Mouse (Mus musculus): ENCODE measurements at regions not wholly inside any gene's neighbourhood (a gene's known extent, or its start where the extent isn't known, plus 50 kb on each side); places are given as distances from the start of the nearest gene placed in this dataset.

DNA sequence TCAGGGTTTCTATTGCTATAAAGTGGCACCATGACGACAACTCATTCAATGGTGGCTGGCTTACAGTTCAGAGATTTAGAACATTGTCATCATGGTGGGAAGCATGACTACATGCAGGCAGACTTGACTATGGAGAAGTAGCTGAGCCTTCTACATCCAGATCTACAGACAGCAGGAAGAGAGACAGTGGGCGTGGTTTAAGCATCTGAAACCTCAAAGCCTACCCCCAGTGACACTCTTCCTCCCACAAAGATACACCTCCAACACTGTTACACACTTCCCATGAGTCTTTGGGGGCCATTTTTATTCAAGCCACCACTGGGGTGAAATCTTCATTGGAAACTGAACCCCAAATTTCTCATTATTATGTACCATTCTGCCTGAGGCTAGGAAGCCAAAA lies 191.0 kb downstream of the Sox4 start:
- no peak for ATAC-seq (replicated peaks; ENCODE audit: low FRiP score, poor library complexity, severe bottlenecking)

DNA sequence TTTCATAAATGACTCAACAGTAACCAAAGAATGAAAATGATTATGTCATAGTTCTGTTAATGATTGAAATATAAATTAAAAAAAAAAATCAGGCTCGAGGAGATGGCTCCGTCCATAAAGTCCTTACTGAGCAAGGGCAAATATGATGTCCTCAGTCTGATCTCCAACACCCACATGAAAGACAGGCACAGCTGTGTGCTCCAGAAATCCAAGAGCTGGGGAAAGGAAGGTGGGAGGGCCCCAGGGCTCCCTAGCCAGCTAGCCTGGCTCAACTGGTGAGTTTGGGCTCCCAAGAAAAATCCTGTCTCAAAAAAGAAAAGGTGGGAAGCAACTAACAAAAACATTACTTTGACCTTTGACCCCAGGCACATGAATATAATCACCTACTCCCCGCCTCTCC lies 194.5 kb downstream of the Sox4 start:
- ATAC-seq (replicated peaks; ENCODE audit: low FRiP score, poor library complexity, severe bottlenecking): no peak

DNA sequence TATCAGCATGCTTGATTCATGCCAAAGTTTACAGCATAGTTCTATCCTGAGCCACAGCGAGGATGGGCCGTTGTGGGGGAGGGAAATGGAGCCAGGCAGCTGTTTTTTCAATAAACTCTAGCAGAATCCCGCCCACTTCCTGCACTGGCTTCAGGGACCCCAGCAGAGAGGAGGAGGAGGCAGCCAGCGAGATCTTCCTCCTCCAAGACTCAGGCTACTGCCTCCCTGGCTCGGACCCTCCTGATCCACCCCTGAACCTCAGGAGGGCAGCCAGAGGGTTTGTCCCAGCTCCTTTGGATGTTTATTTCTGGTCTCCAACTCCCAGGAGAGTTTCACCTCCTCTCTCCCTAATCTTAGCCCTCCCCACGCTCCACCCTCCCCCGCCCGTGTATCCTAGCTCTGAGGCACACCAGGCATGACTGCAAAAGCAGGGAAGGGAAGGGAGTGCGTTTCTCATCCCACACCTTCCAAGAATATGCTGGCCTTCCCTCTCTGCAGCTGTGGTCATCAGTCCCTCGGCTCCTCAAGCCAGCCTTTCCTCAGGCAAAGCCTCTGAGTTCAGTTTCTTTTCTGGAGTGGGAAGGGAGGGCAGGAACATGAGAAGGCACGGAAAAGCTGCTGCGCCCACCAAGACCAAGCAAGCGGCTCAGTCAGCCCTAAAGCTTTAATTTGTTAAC lies 195.5 kb downstream of the Sox4 start:
- ATAC-seq (replicated peaks; ENCODE audit: low FRiP score, poor library complexity, severe bottlenecking): no peak

DNA sequence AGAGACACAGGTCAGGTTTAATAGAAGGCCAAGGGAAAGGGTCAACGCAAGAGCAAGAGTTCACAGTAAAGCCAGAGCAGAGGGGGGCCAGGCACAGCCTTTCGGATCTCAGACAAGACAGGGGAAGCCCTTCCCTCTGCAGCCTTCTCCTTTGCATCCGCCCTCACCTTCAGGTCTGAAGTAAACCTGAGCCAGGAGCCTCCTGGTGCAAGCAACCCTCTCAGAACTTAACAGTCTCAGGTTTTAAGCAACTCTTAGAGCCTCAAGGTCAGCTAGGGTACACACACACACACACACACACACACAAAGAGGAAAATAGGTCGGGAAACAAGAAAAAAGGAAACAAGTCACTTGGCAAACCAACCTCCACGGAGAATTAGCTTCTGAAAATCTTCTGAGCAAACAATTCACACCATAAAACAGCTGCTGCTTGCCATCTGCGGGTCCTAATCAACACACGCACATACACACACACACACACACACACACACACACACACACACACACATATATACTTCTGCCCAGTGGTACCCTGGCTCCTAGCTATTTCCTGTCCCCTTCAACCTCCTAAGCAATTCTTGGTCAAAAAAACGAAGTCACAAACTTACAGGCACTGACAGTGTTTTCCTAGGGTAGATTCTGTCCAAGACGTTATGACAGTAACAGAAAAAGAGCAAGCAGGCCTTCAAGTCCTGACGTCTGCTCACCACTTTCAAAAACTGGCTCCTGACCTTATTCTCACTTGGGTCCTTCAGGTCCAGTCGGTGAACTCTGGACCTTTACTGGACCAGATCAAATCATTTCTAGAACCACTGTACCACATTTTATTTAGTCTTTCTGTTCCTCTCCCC lies 196.4 kb downstream of the Sox4 start:
- no peak for ATAC-seq (replicated peaks; ENCODE audit: low FRiP score, poor library complexity, severe bottlenecking)

DNA sequence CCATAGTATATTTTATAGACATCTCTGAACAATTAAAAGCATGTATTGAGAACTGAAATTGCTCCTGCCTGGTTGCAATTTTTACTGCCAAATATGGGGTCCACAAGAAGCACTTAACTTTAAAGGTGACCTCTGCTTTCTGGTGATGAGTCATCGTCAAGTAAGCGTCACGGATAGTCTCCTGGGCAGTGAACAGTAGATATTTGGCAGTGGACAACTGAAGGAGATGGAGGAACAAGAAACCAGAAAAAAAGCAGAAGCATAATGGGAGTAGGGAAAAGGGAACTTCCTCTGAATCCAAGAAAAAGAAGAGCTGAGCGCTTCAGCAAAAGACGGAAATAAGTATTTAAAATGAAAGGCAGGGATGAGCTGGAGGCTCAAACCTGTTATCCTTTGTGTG lies 199.3 kb downstream of the Sox4 start:
- ATAC-seq (replicated peaks; ENCODE audit: low FRiP score, poor library complexity, severe bottlenecking): no peak

DNA sequence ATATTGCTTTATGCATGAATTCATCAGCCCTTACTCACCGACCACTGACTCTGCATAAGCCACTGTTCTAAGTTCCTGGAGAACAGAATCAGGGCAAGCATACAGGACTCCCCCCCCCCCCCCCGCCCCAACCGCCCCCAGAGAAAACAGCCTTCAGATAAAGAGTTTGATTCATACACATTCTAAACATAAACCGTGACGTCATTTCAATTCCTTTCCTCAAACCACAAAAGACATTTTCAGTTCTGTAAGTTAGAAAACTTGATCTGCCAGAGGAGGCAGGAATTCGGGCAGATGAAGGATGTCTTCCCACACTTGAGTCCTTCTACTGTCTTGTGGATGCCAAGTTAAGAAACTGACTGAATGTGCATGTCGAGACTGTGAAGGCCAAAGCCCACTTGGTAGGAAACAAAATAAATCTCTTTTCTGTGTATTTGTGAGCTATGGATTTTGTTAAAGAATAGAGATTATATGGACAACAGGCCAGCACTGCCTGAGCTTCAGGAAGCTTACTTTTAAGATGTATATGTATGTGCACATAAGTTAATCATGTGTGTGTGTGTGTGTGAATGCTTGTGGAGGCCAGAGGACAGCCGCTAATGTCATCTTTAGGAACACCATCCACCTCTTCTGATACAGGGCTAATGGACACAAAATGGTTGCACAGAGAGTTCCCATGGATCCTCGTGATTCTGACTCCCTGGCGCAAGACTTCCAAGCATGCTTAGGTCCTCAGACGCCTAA lies 202.4 kb downstream of the Sox4 start:
- no peak for ATAC-seq (replicated peaks; ENCODE audit: low FRiP score, poor library complexity, severe bottlenecking)

DNA sequence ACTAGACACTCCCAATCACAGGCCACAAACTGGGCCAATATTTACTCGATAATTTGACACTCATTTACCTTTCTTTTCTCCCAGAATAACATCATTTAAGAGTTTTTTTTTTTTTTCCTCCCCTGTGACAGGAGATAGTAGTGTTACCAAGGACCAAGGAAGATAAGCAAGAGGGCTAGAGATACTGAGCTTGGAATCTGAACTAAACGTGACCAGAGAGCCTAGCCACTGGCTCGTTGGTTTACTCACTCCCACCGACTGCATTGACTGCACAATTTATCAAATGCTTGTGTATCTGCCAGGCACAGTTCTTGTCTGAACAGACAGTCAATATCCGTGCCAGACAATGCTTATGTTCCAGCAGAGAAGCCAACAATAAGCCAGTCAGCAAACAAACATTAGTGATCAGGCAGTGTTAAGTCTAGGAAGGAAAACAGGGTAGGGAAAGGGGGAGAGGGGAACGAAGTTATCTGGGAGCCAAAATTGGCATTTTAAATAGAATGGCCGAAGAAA lies 213.3 kb downstream of the Sox4 start:
- ATAC-seq (replicated peaks; ENCODE audit: low FRiP score, poor library complexity, severe bottlenecking): no peak

DNA sequence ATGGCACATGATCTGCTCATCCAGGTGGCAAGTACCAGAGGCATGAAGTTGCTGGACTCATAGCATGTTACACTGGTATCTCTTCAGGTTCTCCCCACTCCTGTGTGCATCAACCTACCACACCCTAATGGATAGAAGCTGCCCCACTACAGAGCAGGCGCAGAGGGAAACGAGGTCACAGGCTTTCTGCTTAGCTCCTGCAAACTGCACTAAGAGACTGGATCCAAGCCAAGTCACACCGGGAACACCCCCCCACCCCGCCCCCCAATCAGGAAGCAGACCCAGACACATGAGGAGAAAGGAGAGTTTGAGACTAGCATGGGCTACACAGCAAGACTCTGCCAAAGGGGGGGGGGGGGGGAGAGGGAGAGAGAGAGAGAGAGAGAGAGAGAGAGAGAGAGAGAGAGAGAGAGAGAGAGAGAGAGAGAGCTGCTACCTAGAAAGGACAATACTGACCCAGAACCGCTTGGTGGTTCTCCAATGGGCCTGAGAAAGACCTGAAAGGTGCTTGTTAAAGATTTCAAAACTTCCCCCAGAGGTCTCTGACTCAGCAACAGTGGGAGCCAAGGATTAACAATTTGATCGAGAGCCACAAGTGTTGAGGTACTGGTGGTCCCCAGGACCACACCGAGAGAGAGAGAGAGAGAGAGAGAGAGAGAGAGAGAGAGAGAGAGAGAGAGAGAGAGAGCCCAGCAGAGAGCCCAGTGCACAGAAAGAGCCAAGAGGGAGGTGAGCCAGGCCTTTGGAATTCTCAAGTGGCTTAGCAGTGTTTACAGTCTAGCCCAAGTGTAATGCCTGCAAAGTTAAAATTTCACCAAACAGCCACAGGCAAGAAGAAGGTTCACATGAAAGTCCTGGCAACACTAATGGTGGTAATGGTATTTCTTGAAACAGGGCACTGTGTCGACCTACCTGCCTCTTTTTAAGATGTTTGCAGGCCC lies 215.1 kb downstream of the Sox4 start:
- ATAC-seq (replicated peaks; ENCODE audit: low FRiP score, poor library complexity, severe bottlenecking): no peak

DNA sequence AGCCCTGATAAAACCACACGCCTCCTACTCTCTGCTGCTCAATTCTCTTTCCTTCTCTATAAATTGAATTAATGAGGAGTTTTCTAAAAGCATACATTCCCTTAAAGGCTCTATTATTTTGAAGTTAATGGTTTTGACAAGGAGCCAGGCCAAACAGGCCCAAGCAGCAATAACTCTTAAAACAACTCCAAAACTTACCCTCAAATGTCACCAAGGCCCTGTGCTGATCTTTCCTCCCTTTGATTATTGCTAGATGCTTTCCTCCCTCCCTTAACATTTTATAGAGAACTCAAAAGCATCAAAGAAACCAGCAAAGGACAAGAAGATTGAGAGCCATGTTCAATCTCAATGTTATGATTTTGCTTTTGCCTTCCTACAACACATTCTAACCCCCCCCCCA lies 221.0 kb downstream of the Sox4 start:
- no peak for ATAC-seq (replicated peaks; ENCODE audit: low FRiP score, poor library complexity, severe bottlenecking)

DNA sequence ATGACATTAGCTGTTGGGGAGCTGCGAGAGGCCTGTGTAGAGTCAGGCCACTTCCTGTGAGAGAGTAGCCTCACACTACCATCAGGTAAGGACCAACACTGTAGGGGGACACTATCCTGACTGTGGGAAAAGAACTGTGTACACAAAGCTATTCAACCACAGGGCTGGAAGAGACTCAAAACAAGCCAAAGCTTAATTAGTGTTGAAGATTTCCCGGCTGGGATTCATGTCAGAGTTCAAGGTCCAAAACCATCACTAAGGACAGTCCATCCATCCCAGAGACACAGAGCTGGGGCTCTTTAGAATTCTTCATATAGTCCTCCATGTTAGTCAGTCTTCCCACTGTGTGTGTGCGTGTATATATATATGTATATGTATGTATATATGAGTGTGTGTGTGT lies 221.5 kb downstream of the Sox4 start:
- no peak for ATAC-seq (replicated peaks; ENCODE audit: low FRiP score, poor library complexity, severe bottlenecking)

DNA sequence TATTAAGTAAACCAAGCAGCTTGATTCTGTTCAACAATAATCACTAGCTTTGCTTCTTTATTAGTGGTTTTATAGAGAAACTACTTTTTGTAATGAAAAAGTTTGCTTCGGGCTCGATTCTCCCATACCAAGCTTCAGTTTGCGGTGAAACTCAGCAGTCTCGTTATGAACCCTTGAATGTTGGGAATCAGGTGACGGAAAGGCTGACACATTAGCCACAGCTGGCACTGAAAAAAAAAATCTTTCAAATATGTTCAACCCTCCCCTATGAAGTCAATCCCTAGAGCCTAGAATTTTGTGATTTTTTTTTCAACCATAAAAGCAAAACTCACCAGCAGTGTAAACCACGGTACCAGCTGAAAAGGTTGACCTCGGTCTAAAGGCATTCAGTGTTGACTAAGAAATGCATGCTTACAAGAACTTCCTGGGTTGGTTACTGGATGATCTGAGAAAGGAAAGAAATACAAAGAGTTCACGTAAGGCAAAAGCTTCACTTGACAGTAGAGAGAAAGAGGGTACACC lies 223.4 kb downstream of the Sox4 start:
- ATAC-seq (replicated peaks; ENCODE audit: low FRiP score, poor library complexity, severe bottlenecking): no peak

DNA sequence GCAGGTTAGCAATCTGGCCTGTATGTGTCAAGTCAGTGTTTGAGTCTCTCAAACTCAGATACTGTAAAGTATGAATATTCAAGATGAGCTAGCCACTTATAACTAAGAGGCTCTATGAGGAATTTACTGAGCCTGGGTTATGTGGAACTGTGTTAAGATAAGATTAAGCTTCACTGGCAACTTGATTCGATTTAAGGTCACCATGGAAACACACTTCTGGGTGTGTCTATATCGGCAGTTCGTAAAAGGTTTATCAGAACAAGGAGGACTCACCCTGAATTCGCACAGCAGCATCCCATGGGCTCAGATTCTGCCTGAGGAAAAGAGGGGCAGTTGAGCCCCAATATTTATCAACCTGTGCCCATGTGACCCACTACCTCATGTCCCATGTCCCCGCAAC lies 224.7 kb downstream of the Sox4 start:
- ATAC-seq (replicated peaks; ENCODE audit: low FRiP score, poor library complexity, severe bottlenecking): no peak

DNA sequence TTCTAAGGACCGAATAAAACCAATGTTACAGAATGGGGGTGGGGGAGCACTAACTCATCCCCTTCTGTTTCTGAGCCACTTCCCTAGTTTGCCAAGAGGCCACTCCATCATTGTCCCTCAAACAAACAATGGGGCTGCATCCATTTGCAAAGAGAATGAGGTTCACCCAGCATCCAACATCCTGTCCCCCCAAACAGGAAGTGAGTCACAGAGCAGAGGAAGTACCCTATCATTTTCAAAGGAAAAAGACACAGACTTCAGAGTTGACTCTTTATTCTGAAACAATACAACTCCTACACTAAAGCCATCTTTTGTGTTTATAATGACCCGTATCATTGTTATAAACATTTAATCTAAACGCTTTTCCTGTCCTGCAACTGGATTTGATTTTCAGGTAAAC lies 229.2 kb downstream of the Sox4 start:
- ATAC-seq (replicated peaks; ENCODE audit: low FRiP score, poor library complexity, severe bottlenecking): no peak

DNA sequence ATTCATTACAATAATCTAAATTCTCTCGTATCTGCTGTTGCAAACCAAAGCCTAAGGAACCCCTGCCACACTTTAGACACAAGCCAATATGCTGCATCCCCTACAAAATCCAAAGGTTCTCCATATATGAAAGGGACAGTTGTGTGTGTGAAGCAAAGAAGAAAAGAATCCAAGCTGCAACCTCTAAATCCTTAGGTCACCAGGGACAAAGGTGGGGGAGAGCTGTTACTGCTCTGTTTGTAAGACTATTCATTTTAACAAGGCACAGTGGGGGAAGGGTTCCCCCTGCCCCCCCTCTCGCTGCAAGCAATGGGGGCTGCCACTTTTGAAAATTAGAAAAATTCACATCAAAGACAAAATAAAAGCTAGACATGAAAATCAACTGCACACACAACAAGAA lies 231.4 kb downstream of the Sox4 start:
- ATAC-seq (replicated peaks; ENCODE audit: low FRiP score, poor library complexity, severe bottlenecking): no peak

DNA sequence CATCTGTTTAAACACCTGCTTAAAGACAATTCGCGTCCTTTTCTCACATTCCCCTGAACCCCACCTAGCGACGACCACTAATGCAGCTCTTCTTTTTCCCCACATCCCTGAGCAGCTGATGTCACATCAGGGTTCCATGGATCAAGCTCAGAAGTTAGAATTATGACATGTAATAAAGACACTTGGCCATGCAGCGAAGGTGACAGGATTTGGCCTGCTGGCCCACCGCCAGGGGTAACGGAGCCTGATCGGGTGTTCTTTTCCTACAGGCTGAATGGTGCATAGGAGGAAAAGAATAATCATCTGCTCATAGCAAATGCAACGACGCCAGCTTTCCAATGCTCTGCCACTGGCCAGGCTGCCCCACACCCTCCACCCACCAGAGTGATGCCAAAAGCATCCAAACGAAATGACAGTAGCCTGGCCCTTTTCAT lies 231.9 kb downstream of the Sox4 start:
- no peak for ATAC-seq (replicated peaks; ENCODE audit: low FRiP score, poor library complexity, severe bottlenecking)

DNA sequence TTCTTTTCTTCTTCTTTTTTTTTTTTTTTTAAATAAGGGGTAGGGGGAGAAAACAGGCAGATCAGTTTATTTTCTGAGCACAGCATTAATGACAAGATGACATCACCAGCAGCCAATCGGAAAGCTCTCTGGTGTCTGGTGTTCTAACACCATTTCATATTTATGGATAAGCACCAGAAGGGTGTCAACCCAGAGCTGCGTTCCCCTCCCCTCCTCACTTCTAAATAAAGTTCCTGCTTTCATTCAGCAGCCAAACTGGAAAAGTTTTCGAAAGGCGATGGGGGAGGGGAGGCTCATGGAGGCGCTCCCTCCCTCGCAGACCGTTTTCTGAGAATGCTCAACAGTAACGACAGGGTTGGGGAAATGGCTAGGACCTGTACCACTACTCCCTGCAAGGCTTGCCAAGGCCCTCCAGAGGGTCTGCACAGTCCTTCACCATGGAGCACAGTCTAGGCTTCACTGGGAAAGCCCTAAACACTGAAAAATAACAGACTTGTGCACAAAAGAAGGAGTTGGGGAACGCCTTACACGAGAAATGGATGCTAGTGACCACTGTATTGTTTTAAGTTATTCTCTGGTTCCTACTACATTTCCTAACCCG lies 232.8 kb downstream of the Sox4 start:
- no peak for ATAC-seq (replicated peaks; ENCODE audit: low FRiP score, poor library complexity, severe bottlenecking)

DNA sequence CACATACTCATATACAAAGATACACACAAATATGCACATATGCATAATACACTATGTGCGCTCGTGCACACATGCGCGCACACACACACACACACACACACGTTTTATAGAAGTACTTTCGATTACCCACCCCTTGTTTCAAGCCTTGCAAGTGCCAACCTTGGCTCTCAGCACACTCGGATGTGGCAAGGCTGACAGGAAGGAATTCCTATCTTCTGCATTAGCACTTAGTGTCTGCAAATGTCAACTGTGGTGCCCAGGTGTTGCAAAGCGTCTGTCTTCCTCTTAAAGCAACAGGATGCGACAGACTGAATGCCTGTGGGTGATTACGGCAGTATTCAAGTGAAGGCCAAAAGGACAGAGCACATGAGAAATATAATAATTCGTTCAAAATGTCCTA lies 233.3 kb downstream of the Sox4 start:
- no peak for ATAC-seq (replicated peaks; ENCODE audit: low FRiP score, poor library complexity, severe bottlenecking)

DNA sequence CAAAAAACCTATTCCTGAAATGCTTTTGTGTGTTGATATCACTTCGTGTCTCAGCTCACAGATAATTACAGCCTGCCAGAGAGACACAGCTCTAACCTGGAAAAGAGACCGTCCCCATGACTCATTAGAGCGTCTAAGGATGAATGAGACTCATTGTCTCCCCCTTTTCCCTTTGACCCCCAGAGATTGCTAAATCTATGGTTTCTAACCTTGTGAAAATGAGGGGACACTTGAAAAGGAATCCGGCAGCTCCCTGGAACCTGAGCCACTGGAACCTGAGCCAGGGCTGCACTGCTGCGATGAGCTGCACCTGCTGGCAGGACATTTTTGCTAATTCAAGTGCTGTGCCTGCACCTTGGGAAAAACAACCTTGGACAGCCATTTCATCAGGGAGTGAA lies 234.6 kb downstream of the Sox4 start:
- no peak for ATAC-seq (replicated peaks; ENCODE audit: low FRiP score, poor library complexity, severe bottlenecking)
